Mouse (Mus musculus): ENCODE results near the gene Fig4.

DNA sequence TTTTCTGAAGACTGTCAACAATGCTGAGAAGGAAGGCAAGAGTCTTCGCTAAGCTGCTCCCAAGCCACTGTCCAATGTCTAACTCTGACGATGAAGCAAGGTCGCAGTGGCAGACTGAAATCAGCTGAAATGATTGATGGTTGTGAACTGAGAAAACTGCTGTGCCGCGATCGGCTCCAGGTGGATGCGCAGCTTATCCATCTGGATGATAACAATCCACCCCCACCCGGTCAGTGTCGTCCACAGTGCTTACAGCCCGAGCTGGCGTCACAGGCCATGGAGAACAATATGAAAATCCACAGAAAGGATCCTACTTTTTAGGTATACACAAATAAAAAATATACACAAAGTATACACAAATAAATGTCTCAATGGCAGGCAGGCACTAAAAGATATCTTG, 8.3 kb downstream of the Fig4 start:
- TF ChIP-seq CEBPB (IDR thresholded peaks at IDR 0.05; ENCODE audit: insufficient read depth, poor library complexity, severe bottlenecking) (no peak), POLR2AphosphoS2 (IDR thresholded peaks at IDR 0.05; ENCODE audit: insufficient read length, low read depth) (no peak), POLR2A (IDR thresholded peaks at IDR 0.05; ENCODE audit: insufficient read length, low read depth) (no peak), REST (IDR thresholded peaks at IDR 0.05; ENCODE audit: insufficient read depth, insufficient read length) (no peak)

Measured in myocyte (in vitro differentiated cells).